Mouse (Mus musculus) left cerebral cortex, adult 6 months (tissue): ENCODE results near the gene Gabrb3. TPM values are rescaled to one million over a fixed set of nuclear protein-coding genes. Genes with fewer than 3 reads are reported as not detected.

ENCODE experiments used
- long read RNA-seq, 2 experiments: library from polyadenylated mRNA; unstranded; transcript quantifications; one replicate each; pipeline ENCODE4 v2.0.0; 2019 to 2020
- polyA plus RNA-seq: library from polyadenylated mRNA; unstranded; fragments of <200 nt; fragmentation: Nextera tagmentation; gene quantifications from 2 replicates; pipeline ENCODE4 v1.2.3, GENCODE M21; 2021

Gabrb3 gene
- polyA plus RNA-seq, result 37.7 and 120 TPM in 2 replicates
- long read RNA-seq, experiment 1, full-length matches to known transcripts, result 23 of 108 reads
- long read RNA-seq, experiment 1, partial matches to known transcripts, result 10 of 108 reads
- long read RNA-seq, experiment 1, other reads (novel, unspliced or antisense), result 75 of 108 reads
- long read RNA-seq, experiment 2, full-length matches to known transcripts, result 4 of 78 reads
- long read RNA-seq, experiment 2, partial matches to known transcripts, result 4 of 78 reads
- long read RNA-seq, experiment 2, other reads (novel, unspliced or antisense), result 70 of 78 reads

DNA sequence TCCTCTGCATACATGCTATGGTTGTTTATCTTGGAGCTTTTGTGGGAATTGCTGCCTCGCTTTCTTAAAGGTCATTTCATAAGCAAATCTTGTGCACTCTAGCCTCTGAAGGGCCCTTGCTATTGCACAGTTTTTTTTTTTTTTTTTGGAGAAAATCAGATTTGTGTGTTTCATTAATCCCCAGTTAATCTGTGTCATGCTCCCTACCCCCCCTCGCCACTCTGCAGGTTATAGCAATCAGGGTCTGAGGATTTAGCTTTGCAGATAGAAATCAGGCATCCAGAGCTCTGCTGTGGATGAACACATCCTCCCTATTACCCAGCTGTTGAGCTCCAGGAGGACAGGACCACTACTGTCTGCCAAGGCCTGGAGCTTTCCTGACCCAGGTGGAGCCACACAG is at the start of gene Gabrb3:
Gene Gabrb3, plus strand, starts transcription at position 301 of the 400 bp plus-strand sequence.

DNA sequence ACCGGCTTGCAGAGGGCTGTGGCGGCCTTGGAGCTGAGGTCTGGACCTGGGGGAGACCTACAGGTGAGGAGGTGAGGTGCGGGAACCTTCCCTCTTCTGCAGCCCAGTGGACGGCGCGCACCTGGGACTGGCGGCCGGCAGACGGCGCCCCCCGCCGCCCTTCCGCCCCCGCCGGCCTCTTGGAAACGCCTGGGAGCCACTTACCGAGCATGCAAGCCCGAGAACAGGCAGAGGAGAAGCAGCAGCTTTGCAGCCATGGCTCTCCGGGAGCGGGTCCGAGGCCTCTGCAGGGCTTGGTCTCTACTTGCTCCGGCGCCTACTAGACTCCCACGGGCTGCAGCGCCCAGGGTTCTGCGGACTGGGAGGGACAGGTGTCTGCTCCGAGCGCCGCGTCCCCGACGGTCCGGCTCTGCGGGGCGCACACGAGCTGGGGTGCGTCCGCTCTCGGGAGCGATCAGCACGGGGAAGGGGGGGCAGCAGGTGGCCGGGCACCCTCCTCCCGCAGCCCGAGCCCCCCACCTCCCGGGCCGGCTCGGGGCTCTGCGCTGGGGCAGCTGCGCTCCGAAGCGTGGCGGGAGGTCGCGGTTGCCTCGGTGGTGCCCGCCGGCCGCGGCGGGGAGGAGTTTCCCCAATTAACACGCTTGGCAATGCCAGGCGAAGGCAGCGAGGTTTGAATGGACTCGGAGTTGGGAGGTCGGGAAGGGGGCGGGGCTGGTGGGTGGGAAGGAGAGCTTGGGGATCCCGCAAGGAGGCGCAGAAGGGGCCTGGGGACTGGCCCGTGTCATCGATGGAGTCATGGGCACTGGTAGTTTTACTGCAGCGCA is 32.8 kb upstream of the Gabrb3 start, which contains the start of gene Gabrg3:
Gene Gabrg3, minus strand, starts transcription at position 672 of the 824 bp plus-strand sequence.

DNA sequence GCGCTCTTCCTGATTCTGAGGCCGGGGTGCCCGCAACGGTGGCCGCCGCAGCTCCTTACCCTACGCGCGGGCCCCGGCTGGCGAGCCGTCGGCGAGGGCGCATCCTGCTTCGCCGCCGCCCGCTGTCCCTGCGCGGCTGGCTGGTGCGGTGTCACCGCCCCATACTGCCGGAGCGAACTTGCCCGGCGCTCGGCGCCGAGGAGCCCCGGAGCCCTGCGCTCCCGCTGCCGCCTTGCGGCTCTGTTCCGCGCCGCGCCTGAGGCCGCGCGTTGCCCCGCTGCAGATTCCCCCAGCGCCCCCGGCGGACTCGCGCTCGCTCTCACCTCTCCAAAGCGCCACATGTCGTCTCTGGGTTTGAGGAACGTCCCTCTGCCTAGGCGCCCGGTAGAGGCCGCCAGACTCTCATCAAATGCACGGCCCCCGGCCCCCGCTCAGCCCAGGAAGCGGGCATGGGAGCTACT is 90.2 kb downstream of the Gabrb3 start, which contains the start of gene Gabra5:
Gene Gabra5, minus strand, starts transcription at position 379 of the 461 bp plus-strand sequence.

Other genes starting within 250 kb of the Gabrb3 start
- 4.7 and 6.3 TPM in 2 replicates for gene Gabrg3, start 32.5 kb upstream of the Gabrb3 start, polyA plus RNA-seq
- 30.8 and 31.8 TPM in 2 replicates for gene Gabra5, start 90.4 kb downstream of the Gabrb3 start, polyA plus RNA-seq